Mouse (Mus musculus): ENCODE results near the gene Otos.

Otos gene

DNA sequence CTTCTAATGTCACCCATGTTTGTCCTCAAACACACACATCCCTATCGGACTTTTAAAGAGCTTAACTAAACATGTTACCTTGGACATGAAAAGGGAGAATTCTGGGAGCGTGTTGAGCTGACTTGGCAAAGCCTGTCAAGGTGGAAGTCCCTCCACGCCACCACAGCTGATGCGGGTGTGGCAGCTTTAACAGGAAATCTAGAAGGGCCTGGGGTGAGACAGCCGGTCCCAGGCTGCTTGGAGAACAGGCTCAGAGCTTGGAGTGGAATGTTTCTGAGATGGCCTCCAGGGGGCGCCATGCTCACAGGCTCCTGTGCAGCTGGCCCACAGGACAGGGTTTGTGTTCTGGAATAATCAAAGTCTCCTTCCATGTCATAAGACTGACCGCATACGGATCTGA lies at the start of gene Otos:
Otos (minus strand) TSS at position 169 of the 400 bp plus-strand sequence.
- DNase-seq = peak; percentile 76

DNA sequence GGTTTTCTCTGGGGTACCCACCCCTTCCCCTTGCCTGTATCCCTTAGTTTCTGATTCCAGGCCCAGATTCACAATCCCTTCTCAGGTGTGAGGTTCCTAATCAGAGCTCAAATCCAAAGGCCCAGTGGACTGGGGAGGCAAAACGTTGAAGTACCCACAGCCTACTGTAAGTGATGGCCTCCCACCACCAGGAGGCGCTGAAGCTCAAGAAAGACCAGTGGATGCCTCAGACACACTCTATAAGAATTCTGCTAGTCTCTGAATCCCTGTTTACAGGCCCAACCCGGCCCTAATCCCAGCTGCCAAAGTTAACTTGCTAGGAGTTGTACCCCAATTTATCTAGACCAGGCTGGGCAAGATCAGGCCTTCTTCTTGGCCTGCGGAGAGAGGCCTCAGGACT lies 48.2 kb upstream of the Otos start:
- peak; percentile 77 for DNase-seq

DNA sequence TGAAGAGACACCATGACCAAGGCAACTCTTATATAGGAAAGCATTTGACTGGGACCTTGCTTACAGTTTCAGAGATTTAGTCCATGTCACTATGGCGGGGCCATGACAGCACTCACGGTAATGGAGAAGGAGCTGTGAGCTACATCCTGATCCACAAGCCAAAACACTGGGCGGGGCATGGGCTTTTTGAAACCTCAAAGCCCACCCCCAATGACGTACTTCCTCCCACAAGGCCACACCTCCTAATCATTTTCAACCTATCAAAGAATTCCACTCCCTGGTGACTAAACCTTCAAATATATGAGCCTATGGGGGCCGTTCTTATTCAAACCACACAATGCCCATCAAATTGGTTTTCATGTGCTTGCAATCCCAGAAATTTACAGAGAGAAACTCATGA lies 47.1 kb upstream of the Otos start:
- DNase-seq = no peak

DNA sequence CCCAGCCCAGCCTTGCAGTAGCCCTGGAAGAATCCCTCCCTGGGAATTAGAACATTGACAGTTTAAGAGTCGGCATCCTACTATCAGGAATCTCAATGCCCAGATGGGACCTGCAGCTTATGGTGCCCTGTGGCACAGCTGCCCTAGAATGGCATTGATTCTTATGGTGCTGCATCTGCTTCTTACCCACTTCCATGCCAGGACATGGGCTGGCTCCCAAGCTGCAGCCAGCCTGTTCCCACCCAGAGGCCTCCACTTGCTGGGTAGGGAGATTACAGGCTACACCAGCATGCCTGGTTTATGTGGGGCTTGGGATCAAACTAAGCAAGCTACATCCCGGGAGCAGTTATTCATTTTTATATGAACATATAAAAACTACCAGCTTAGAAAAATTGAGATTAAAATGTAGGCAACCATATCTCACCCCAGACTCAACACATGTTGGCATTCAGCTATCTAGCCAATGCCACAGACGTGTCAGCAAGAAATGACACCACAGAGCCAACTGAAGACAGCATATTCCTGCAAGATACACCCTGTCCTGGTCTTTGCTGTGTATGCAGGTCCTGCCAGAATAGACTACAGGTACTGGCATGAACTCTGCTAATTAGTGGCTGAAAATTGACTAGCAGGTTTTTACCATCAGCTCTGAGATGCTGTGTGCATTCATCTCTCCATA lies 42.7 kb upstream of the Otos start:
- no peak for DNase-seq

DNA sequence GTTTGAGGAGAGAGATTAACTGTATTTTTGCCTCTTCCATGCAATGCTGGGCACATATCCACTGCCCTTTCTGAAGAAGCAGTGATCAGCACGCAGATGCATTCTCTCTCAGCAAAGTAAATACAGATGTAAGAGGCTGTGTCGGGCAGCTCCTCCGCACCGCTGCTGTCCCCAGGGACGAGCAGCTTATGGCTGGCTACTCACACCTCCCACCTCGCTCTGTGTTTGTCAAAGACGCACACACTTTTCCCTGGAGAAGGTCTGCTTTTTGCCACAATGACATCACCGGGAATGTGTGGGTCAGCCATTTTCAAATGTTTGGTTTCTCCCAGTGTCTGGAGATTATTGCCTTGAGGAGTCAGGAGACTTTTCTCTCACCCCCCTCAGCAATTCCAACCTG lies 38.4 kb upstream of the Otos start:
- DNase-seq = no peak

DNA sequence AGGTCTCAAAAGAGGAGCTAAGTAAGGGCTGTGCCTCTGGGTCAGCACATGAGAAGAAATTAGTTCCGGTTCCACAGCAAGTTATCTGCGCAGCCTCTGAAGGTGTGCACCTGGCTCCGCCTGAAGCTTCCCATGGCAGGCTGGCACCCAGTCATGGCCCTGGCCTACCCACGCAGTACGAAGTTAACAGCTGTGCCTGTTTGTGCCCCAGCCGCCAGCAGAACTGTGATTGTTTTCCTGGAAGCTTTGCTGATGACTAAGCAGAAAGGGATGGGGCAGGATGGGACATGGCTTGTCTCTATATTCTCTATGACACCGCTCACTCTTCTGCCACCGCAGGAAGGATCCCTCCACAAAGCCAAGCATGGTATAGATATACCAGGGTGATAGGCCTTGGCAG lies 34.5 kb upstream of the Otos start:
- no peak for DNase-seq

DNA sequence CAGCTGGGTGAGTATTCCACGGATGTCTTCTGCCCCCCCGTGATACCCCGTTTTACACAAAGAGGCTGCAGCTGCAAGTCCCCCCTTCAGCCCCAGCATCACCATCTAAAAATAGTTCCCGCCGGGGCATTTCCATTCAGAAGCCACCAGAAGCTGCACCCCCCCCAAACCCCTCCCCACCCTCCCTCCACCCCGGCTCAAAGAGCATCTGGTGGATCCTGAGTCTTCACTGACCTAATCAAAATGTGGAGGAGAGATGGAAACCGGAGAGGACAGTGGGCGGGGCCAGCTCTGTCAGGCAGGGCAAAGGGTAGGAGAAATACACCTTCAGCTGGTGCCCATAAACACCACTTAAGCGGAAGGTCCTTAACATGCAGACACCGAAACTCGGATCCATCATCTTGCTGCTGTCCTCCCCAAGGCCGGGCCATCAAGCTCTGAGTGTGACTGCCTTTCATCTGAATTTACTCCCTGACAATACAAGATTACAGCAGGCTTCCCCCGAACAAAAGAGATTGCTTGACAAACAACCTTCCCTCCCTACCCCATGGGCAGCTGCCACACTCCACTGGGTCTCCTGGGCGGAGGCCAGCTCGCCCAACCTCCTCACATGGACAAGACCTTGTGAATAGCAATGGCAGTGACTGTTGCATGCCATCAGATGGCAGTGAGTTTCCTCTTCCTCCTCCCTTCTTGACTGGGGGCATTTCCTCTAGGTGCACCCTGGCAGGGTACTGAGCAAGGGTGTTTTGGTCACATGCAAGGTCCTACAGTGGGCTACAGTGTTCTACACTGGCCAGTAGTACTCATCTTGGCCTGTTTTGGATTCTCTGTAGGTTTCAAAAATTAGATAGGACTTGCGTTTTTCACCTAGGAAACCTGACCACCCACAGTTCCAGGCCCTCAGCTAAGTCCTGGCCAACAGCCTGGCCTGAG lies 32.3 kb upstream of the Otos start:
- peak; percentile 14 for DNase-seq

DNA sequence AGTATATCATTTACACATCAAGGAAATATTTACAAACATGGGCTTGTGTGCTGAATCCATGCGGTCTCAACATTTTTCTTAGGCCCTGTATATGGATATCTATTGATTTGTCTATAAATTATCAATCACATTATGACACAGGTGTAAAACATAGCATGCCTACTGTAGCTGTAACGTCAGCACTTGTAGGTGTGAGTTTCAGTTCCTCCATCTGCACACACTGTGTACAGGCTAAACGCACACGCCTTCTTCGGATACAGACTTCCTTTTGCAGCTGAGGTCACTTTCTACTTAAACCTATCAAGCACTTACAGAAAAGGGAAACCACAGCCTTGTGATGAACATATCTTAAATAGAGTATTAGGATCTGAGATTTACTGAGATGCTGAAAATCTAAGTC lies 30.1 kb upstream of the Otos start:
- no peak for DNase-seq

DNA sequence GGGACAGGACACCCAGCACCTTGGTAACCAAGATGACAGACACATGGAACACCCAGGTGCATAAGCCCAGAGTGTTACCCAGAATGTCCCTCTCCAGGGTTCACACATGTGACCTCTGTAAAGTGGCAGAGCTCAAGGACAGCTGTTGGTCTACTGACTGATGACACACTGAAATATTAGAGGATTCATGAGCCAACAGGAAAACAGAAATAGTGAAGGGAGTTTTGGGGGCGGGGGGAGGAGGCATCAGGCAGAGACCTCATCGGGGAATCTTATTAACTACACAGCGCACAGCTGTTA lies 28.0 kb upstream of the Otos start:
- no peak for DNase-seq

DNA sequence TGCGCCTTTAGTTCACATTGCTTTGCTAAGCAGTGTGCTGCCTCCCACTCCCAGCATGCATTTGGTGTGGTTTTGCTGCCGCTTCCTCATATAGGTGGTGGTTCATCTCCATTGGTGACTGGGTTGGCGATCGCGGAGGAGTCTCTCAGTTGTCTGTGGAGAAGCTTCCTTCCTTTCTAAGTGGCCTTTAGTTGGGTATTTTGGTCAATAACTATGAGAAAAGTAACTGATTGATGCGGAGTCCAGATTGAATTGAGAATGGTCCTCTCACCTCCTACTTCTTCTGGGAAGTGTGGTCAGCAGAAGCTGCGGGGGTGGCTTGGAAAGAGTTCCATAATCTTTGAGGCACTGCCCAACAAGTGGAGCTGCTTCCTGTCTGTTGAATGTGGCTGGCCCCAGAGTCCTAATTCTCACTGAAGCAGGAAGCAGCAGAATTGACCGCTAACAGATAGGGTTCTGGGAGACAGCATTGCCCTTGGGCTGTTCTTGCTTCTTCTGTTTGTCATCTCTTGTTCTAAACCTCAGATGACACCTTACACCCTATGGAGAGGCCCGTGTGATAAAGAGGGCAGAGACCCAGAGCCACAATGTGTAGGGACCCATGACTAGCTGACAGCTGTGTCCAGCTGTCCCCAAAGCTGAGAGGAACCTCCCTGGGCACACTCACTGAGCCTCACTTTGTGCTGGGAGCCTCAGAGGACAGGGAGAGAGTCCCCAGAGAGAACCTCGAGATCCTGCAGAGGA lies 27.5 kb upstream of the Otos start:
- DNase-seq = no peak

DNA sequence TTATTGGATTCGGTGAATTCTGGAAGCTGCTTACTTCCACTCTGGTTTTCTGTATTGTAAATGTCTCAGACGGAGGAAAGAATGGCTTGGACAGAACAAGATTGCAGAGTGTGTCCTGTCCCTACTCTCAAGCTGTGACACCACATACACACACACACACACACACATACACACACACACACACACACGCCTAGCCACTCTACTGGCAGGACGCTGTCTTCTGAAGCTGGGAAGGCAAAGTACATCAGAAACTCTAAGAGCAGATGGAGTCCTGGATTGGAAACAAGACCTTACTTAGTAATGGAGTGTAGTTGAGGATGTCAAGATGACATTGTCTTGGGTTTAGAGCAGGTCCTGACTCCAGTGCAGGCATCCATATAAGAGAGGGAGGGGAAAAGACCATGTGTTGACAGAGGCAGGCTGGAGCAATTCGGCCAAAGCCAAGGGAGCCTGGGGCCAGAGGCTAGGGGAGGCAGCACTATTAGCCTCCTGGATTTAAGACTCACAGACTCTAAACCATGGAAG lies 24.7 kb upstream of the Otos start:
- no peak for DNase-seq

DNA sequence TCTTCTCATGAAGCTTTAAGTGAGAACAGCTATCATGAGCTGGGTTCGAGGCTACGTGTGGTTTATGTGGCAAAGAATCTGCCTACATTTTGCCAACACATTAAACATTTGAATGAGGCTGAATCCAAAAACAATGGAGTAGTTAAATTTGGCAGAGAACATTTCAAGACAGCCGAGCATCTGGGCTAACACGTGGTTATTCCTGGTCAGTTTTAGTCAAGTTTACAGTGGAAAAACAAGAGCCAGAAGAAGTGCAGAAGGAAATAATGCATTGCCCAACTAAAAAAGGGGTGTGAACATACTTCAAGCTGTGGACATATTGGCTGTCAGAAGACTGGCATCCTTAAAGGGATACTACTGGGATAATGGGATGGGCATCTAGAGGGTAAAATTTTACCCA lies 22.7 kb upstream of the Otos start:
- DNase-seq = no peak

DNA sequence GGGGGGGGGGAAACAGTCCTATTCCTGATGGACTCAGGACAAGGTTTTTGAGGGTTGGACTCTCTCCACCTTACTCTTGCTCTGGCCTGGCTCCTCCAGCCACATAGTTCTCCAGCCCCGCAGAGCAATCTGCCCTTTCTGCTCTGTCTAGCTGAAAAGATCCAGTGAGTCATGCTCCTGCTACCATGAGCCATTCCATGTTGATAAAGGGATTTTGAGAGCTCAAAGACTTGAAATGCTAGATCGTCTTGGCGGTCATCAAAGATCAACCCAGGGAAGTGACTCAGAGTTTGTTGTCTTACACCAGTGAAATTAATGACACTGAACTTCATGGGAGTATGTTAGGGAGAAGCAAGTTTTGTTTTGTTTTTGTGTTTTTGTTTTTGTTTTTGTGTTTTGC lies 20.8 kb upstream of the Otos start:
- no peak for DNase-seq

DNA sequence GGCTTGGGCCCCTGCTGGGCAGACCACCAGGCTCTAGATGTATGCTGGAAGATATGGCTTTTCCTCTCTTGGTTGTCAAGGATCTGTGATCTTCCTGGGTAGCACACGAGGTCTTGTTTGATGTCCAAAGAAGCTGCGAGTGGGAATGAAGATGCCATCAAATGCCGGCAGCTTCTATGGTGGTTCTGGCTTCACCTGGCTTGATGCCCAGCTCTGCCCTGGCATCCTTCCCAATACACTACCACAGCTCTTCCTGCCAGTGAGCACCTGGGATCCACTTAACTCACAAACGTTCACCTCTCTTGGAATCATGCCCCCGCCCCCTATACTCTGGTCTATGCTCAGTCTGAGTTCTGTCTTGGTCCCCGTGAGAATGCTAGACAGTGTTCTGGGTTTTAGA lies 18.5 kb upstream of the Otos start:
- no peak for DNase-seq

DNA sequence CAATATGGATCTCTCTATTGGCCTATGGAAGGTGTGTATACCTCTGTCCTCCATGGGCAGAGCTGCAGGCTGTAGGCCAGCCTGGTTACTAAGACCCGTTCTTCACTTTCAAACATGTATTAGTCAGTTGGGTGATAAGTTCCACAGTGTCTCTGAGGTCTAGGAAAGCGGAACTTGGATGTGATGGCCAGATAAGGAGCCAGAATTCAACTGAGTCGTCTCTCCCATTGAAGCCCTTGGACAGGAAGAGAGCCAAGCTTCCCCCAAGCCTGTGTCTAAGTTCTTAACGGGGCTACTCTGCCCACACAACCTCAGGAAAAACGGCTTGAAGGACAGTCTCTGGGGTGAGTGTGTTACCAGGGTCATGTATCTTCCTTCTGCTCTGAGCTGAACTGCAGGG lies 10.8 kb upstream of the Otos start:
- DNase-seq = no peak

DNA sequence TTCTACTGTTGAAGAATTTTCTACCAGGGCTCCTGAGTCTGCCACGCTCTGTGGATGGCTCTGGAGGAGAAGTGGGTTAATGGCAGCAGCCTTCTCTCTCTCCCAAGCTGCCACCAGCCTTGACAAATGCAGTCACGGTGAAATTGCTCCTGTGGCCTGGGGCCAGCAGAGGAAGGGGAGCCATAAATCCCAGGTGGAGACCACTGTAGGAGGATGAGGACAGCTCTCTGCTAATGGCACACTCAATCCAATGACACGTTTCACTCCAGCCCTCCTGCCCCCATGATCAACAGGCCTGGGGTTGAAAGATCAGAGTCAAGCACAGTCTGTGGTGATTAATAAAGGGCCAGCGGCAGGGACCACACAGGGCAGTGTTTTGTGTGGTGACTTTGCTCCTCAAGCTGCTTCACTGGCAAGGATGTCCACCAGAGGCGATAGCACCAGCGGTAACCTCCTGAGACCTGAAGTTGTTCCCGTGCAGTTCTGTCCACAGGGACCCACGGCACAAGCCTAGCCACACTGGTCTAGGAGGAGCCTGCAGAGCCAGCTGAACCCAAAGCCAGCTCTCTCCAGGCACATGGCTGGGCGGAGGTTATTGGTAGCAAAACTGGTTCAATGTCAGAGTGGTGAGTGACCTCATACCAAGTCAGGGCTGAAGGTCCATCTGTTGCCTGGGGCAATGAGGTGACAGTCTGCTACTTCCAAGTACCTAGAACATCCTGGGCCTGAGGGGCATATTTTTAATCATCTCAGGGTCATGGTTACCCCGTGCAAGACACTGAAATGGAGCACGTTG lies 8.6 kb upstream of the Otos start:
- DNase-seq = no peak

DNA sequence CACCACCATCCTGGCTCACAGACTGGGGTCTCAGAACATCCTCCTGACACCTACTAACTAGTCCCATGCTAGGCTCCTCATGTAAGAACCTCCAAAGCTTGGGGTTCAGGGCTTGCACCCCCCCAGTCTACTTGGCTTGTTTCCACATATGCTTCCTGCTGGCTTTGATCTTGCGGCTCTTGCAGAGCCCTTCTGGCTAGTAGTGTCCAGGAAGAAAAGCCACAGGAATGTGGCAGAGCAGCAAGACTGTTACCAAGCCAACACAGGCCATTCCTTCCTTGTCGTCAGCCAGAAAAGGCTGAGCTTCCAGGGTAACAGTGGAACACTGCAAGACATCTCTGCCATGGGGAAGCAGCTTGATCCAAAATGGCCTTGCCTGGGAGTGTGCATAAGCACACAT lies 6.0 kb upstream of the Otos start:
- DNase-seq = no peak

DNA sequence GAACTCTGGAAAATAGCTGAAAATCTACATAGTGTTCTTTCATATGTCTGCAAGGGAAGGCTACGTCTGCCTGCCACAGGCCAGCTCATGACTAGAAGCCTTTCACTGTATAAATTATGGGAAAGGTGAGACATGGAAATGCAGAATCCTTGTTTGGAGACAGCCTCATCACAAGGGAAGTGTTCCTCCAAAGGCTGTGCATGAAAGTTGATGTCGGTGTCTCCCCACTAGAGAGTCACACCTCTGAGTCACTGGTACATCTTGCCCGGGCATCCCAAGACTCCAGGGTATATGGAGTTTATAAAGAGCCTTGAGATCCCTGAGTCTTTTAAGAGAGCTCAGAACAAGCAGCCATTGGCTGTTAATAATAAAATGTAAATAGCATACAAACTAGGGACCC lies 4.5 kb upstream of the Otos start:
- DNase-seq = no peak

DNA sequence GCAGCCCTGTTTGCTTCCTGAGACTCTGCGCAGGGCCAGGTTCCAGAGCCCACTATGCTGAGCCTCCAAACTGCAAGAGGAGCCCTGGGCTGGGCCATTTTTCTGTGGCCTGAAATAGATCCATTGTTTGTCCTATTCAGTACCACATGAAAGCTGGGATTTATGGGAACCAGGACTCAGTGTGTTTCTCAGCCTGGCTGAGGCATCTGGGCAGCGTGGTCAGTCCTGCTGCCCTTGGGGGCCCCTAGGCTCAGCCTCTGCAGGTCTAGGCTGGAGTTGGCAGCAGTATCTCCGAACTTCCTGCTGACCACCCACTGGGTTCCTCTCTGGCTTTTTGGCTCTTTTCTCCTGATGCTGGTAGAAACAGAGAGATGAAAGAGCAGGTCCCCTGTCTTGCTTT lies 2.8 kb upstream of the Otos start:
- DNase-seq = no peak

DNA sequence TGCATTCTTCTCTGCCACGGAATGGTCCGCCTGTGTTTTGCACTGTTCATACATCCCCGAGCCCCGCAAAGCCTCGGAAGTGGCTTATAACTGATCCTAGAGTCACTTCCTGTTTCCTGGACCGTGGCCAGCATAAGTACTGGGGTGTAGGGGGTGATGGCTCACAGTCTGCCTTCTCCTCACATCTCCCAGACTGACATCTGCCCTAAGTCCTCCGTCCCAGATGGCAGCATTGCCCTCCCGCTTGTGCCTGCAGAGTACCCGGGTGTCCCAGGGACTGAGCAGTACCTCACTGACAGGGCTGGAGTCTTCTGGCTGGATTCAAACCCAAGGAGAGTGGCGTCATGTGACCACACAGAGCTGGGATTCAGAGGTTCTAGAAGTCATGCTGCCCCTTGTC lies 444 bp downstream of the Otos start:
- no peak for DNase-seq

DNA sequence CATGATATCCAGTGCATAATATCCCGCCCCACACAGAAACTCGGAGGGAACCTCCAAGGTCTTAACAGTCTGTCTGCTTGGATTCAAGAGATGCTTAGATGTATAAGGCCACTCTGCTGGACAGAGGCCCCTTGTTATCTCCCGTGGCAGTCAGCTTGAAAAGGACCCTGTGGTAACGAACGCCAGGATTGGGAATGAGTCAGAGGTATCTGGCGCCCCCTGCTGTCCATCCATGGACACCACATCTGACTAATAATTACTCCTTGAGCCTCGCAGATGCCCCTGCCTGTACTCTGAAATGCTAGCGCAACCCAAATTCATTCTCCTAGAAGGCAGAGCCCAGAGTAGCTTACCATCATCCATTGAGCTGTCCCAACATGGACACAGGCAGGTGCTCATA lies 889 bp downstream of the Otos start:
- DNase-seq = peak; percentile 87

DNA sequence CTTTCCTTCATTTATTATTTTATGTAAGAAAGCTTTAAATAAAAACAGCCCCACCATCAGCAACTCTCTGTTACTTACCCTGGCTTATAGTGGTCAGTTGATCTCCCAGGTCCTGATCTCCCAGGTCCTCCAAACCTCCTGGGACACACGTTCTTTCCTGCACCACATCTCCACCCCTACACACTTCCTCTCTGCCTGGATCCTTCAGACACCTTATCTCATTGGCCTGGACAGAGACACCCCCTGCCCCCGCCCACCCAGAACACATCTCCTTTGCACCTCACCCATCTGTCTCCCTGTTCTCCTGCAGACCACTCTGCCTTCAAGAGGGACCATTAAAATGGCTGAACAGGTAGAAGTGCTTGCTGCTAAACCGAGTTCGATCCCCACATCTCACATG lies 1.6 kb downstream of the Otos start:
- no peak for DNase-seq

DNA sequence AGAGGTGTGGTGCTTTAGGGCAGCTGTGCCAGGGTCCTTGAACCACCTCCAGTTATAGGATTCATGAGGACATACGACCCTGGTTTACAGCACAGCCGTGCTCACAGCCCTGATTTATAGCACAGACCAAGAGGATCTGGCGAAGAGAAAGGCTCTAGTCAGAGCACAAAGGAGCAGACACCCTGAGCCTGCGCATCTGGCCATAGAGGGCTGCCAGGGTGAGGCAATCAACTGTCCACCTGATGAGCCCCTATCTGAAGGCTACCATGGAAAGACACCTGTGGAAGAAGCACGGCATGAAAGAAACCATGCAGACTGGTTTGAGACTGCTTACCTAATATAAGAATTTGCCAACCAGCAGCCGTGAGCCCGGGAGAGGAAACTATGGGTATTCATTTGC lies 2.0 kb downstream of the Otos start:
- no peak for DNase-seq
